Mouse (Mus musculus): ENCODE measurements at regions not wholly inside any gene's neighbourhood (a gene's known extent, or its start where the extent isn't known, plus 50 kb on each side); places are given as distances from the start of the nearest gene placed in this dataset.
A peak's percentile ranks its signal among the peaks of the same experiment; 100 is the strongest.

- ATAC-seq (replicated peaks; ENCODE audit: insufficient number of reproducible peaks, low FRiP score, low TSS enrichment, poor library complexity, severe bottlenecking), result no peak
Measured at GRCm38 (mm10) chr16:92886226-92886625, 60.3 kb upstream of the Runx1 start.

DNA sequence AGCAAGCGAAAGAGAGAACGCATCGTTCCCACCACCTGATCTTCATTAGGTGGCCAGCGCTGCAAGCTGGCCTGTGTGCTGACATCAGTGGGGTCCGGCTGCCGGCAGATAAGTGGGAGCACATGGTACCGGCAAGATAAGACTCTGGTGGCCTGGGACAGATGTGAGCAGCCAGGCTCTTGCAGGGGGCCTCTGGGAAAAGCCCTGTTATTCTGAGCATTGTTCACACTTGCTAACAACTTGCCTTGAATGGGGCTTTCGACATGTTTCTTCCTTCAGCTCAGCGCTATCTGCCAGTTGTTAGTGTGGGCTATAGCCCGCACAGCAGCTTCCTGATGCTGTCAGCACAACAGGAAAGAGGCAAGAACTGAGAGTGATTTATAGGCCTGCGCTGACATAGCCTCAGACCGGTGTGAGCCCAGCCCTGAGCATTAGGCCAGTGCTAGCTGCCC is 57.9 kb upstream of the Runx1 start:
- no peak for ATAC-seq (replicated peaks; ENCODE audit: insufficient number of reproducible peaks, low FRiP score, low TSS enrichment, poor library complexity, severe bottlenecking)

- ATAC-seq (replicated peaks; ENCODE audit: insufficient number of reproducible peaks, low FRiP score, low TSS enrichment, poor library complexity, severe bottlenecking), result peak; percentile 70
Measured at GRCm38 (mm10) chr16:92880356-92881043, 54.6 kb upstream of the Runx1 start.

DNA sequence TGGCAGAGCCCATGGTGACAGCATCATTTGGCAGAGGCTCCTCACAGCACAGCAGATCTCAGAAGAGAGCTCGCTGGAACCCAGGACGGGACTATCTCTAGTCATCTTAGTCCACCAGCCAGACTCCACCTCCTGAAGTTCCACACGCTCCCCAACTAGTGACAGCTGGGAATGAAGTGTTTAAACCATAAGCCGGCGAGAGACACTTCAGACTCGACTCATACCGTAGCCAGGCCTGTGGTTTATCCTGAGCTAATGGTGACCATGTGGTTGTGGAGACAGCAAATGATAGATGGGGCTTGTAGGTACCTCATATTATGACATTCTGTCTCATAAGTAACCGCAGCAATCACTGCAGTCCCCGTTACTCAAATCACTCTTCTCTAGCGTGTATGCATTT is 52.1 kb upstream of the Runx1 start:
- no peak for ATAC-seq (replicated peaks; ENCODE audit: insufficient number of reproducible peaks, low FRiP score, low TSS enrichment, poor library complexity, severe bottlenecking)
